Mouse (Mus musculus): ENCODE measurements around the gene Slc37a4.

GRCm38 (mm10) chr9:44398087-44398486, 1.4 kb downstream of the Slc37a4 start:
- TF ChIP-seq CTCF (IDR thresholded peaks at IDR 0.05; ENCODE audit: low read depth, low read length) (no peak), POLR2A (IDR thresholded peaks at IDR 0.05; ENCODE audit: borderline replicate concordance, low read depth, low read length) (no peak)

All from bone marrow macrophage, adult 2 months (primary cell).